Mouse (Mus musculus): ENCODE results near the gene Map3k11. TPM values are rescaled to one million over a fixed set of nuclear protein-coding genes. Genes with fewer than 3 reads are reported as not detected.

The Map3k11 gene
- polyA plus RNA-seq, 1 experiment, result 165 TPM

DNA sequence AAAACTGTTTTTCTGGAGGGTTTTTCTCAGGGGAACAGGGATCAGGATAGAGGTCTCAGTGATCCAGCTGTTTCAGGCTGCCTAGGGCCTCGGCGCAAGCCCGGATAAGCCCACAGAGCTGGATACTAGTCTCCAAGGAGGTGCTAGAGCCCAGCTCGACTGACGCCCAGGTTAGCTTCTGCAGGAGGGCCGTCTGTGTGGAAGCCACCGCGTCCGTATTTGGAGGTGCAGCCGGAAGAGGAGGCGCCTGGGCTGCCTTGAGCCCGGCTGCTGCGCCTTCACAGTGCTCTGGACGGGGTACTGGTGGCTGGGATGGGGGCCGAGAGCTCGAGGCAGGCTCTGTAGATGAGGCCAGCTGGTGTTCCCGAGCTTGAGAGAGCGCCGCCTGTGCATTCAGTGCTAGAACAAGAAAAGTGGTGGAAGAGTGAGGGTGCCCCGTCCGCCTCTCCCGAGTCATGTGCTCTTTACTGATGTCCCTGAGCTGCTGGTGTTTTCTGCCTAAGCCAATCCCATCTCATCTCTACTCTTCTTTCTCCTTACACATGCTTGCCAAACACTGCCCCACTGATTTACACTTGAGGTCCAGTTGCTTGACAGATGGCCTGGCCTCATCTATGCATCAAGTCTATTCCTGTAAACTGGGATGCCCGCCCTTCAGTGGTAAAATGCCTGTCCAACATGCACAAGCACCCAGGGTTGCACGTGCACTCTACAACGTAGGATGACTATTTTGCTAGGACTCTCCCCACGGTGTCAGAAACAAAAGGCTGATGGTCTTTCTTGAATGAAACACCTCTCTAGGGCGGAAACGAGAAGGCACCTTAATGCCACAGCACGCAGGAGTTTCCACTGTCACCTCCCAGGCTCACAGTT lies 42.0 kb downstream of the Map3k11 start:
- no peak for TF ChIP-seq GATA1 (IDR thresholded peaks at IDR 0.05; ENCODE audit: low read length)

DNA sequence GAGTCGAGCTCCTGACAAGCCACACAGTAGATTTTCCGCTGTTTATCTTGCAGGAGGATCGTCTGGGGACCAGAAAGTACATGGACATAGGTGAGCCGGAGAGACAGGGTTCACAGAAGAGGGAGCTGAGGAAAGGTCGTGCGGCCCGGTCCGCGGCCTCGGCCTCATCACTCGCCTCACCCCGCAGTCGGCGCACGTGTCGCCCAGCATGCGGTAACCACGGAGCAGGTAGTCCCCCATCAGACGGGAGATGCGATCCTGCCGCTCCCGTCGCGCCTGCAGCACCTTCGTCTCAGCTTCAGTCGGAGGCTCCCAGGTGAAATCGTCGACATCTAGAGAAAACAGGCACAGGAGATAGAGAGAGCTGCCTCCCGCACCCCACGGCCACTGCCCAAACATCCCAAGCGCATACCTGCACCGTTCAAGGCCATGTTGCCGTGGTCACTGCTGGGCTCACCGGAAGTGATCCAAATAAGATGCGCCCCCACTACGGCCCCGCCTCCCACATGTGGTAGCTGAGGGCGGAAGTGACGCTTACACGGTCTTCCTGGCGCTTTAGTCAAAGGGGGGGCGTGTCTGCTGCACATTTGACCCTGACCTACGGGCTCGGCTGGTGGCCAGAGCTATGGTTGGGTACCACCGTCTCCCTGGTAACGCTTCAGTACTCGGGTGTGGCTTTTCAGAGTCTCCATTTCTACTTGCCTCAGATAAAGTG lies 42.9 kb downstream of the Map3k11 start:
- TF ChIP-seq GATA1 (IDR thresholded peaks at IDR 0.05; ENCODE audit: low read length), result no peak

DNA sequence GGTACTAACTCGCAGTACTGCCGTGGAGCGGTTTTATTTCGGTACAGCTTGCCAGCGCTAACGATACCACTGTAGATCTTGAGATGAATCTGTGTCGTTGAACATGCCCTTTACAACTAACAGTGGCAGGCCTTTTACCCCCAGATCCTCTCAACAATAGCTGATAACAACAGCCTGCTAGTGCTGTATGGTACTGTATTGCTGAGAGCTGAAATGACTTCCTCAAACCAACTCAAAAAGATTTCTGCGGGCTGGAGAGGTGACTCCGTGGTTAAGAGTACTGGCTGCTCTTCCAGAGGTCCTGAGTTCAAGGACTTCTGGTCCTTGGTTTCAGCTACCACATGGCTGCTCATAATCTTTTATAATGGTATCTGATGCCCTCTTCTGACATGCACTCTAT lies 45.8 kb downstream of the Map3k11 start:
- no peak for TF ChIP-seq GATA1 (IDR thresholded peaks at IDR 0.05; ENCODE audit: low read length)

DNA sequence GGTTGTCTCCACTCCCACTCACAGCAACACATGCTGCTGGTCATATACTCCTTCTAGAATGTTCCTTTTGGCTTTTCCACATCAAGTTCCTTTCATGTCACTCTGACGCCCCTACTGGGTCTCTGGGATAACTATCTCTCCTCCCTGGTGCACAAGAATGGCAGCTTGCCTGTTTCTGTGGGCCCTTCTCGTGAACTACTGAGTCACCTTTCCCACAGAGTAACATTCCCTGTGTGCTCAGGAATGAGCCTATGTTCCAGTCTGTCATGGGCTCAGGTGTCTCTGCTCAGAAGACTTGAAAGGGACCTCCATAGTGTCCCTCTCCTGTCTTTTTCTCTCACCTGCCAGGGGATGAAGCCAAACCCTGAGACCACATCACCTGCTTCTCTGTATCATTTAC lies 50.9 kb downstream of the Map3k11 start:
- TF ChIP-seq GATA1 (IDR thresholded peaks at IDR 0.05; ENCODE audit: low read length), result no peak

DNA sequence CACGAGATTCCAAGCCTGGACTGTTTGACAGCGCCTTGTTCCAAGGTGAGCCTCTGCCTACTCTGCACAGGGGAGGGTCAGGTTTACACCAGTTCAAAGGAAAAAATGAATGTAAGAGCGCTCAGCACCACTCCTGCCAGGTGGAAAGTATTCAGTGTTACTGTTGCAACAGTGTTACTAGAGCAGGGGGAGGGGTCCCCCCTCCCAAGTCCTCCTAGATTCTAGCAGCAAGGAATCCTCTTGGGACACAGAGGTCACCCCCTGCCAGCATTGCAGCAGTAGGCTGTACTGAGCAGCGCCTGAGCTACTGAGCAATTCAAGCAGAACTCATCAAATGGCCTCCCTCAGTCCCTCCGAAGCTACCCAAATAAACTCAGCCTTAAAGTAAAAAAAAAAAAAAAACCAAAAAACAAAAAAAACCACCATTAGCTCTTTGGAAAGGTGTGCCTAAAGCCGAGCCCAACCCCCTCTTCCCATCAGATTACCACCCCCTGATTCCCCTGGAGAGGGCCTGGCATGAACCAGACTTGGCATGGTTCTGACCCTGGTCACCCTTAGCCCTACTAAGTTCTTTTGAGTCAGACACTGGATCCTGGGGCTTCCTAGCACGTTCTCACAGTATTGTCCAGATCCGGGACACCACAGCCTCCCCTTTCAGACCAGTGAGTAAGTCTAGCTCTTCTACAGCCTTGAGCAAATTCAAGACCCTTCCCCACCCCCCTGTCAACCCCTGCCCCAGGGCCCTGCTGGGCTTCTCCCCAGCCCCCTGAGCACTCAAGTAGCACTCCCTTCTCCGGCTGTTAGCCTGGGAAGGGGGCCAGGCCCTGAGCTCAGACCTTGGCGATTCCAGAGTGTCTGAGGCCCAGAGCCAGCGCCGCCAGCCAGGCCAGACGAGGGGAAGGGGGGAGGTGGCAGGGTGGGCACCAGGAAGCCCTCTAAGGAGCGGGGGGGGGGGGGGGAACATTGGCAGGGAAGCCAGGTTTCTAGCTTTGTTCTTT lies 52.1 kb downstream of the Map3k11 start, which contains the start of gene Ltbp3:
Ltbp3 (plus strand) TSS at position 585 of the 998 bp plus-strand sequence.
- no peak for TF ChIP-seq GATA1 (IDR thresholded peaks at IDR 0.05; ENCODE audit: low read length)

DNA sequence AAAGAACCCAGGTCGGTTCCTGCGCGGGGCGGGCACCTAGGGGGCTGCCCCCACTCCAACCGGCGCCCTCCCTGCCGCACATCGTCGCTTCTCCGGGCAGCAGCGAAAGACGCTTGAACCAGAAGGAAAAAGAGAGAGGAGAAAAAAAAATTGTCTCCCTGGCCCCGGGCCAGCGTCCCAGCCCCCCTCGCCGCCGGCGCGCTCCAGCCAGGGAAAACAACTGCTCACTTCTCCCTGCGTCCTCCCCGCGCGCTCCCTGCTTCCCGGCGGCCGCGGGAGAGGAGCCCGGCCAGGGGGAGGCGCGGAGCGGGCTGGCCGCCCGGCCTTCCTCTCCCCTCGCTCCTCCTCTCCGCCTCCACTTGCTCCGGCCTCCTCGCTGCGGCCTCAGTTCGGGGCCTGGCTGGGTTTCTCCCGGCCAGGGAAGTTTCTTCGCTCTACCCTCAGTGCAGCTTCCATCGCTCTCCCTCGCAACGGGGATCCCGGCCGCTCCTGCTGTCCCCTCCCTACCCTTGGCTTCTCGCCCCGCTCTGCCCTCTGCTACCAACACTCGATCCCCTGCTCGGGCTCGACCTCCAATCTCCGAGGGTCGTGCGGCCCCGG lies 53.2 kb downstream of the Map3k11 start:
- no peak for TF ChIP-seq GATA1 (IDR thresholded peaks at IDR 0.05; ENCODE audit: low read length)

DNA sequence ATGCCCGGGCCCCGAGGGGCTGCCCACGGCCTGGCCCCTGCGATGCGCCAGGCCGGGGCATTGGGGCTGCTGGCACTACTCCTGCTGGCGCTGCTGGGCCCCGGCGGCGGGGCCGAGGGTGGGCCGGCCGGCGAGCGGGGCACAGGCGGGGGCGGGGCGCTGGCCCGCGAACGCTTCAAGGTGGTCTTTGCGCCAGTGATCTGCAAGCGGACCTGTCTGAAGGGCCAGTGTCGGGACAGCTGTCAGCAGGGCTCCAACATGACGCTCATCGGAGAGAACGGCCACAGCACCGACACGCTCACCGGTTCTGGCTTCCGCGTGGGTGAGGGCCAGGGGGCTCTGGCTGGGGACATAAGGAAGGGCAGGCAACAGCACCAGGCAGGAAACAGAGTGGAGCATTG lies 53.7 kb downstream of the Map3k11 start:
- no peak for TF ChIP-seq GATA1 (IDR thresholded peaks at IDR 0.05; ENCODE audit: low read length)

DNA sequence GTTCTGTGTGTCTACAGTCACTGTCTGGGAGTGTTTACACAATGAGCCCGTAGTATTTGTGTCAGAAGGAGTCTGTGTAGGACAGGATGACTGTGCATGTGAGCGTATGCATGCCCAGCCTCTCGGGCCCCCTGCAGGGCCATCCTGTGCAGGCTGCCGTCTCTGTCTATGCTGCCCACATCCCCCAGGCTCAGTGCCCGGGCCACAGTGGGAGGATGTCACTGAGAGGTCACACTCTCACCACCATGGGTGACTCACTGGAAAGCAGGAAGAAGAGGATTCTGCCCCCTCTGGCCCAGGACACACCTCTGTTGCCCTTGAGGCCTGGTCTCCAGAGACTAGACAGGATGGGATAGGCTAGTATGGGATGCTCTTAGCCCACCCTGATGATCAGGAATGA lies 55.0 kb downstream of the Map3k11 start:
- TF ChIP-seq GATA1 (IDR thresholded peaks at IDR 0.05; ENCODE audit: low read length), result no peak

GRCm38 (mm10) chr19:5745756-5746710 lies 57.5 kb downstream of the Map3k11 start:
- no peak for TF ChIP-seq GATA1 (IDR thresholded peaks at IDR 0.05; ENCODE audit: low read length)

- TF ChIP-seq GATA1 (IDR thresholded peaks at IDR 0.05; ENCODE audit: low read length), result no peak
These were observed 58.4 kb downstream of the Map3k11 start for GRCm38 (mm10) chr19:5746907-5747363.

- no peak for TF ChIP-seq GATA1 (IDR thresholded peaks at IDR 0.05; ENCODE audit: low read length)
These were observed 60.9 kb downstream of the Map3k11 start for GRCm38 (mm10) chr19:5749476-5749875.

DNA sequence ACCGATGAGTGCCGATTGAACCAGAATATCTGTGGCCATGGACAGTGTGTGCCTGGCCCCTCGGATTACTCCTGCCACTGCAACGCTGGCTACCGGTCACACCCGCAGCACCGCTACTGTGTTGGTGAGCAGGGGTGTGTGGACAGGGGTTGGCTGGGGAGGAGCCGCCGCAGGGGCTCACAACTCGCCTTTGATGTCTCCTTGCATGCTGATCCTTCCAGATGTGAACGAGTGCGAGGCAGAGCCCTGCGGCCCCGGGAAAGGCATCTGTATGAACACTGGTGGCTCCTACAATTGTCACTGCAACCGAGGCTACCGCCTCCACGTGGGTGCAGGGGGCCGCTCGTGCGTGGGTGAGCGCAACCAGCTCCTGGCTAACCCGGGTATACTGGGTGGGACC lies 62.4 kb downstream of the Map3k11 start:
- no peak for TF ChIP-seq GATA1 (IDR thresholded peaks at IDR 0.05; ENCODE audit: low read length)

DNA sequence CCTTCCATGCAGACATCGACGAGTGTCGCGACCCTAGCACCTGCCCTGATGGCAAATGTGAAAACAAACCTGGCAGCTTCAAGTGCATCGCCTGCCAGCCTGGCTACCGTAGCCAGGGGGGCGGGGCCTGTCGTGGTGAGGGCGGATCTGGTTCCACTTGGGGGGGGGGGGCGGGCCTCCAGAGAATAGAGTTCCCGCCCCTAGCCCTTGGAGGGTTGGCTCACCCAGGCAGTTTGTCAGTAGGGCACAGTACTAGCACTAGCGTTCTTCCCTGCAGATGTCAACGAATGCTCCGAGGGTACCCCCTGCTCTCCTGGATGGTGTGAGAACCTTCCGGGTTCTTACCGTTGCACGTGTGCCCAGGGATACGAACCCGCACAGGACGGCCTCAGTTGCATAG lies 63.2 kb downstream of the Map3k11 start:
- no peak for TF ChIP-seq GATA1 (IDR thresholded peaks at IDR 0.05; ENCODE audit: low read length)

Other genes with a start within 250 kb of the Map3k11 start
- gene Fosl1, start 241.2 kb upstream of the Map3k11 start, polyA plus RNA-seq (2012), result 7.4 and 10.2 TPM in 2 replicates
- 13.0 and 16.9 TPM in 2 replicates for gene Ccdc85b, start 230.8 kb upstream of the Map3k11 start, polyA plus RNA-seq (2012)
- 12.1 and 152 TPM in 2 replicates for gene Fibp, start 228.1 kb upstream of the Map3k11 start, polyA plus RNA-seq (2012)
- gene Ctsw, start 220.2 kb upstream of the Map3k11 start, polyA plus RNA-seq (2012), result not detected in 2 replicates
- 2.6 and 3.6 TPM in 2 replicates for gene Efemp2, start 214.8 kb upstream of the Map3k11 start, polyA plus RNA-seq (2012)
- gene Mus81, start 200.3 kb upstream of the Map3k11 start, polyA plus RNA-seq (2012), result 34.6 and 51.3 TPM in 2 replicates
- 1,095 and 1,191 TPM in 2 replicates for gene Cfl1, start 198.3 kb upstream of the Map3k11 start, polyA plus RNA-seq (2012)
- 0.10 and 0.17 TPM in 2 replicates for gene 1700020D05Rik, start 185.0 kb upstream of the Map3k11 start, polyA plus RNA-seq (2012)
- gene Snx32, start 178.2 kb upstream of the Map3k11 start, polyA plus RNA-seq (2012), result 1.4 and 1.7 TPM in 2 replicates
- not detected in 2 replicates for gene Ovol1, start 128.1 kb upstream of the Map3k11 start, polyA plus RNA-seq (2012)
- 18.6 and 18.8 TPM in 2 replicates for gene Ap5b1, start 120.7 kb upstream of the Map3k11 start, polyA plus RNA-seq (2012)
- 350 and 521 TPM in 2 replicates for gene Rnaseh2c, start 86.9 kb upstream of the Map3k11 start, polyA plus RNA-seq (2012)
- gene Kat5, start 78.5 kb upstream of the Map3k11 start, polyA plus RNA-seq (2012), result 122 and 156 TPM in 2 replicates
- 79.0 and 109 TPM in 2 replicates for gene Rela, start 51.3 kb upstream of the Map3k11 start, polyA plus RNA-seq (2012)
- 89.3 and 105 TPM in 2 replicates for gene Sipa1, start 25.0 kb upstream of the Map3k11 start, polyA plus RNA-seq (2012)
- 206 and 209 TPM in 2 replicates for gene Pcnx3, start 166 bp downstream of the Map3k11 start, polyA plus RNA-seq (2012)
- gene Kcnk7, start 15.6 kb downstream of the Map3k11 start, polyA plus RNA-seq (2012), result 0.21 and 0.23 TPM in 2 replicates
- gene Ehbp1l1, start 37.6 kb downstream of the Map3k11 start, polyA plus RNA-seq (2012), result 91.2 and 97.8 TPM in 2 replicates
- gene Fam89b, start 40.9 kb downstream of the Map3k11 start, polyA plus RNA-seq (2012), result 71.1 and 79.7 TPM in 2 replicates
- gene Ltbp3, start 52.2 kb downstream of the Map3k11 start, polyA plus RNA-seq (2012), result not detected in 2 replicates
- 76.3 and 96.3 TPM in 2 replicates for gene Scyl1, start 82.7 kb downstream of the Map3k11 start, polyA plus RNA-seq (2012)
- gene Frmd8, start 186.5 kb downstream of the Map3k11 start, polyA plus RNA-seq (2012), result 12.9 and 13.6 TPM in 2 replicates
- gene Slc25a45, start 189.1 kb downstream of the Map3k11 start, polyA plus RNA-seq (2012), result 0.15 and 0.64 TPM in 2 replicates
- gene Tigd3, start 205.4 kb downstream of the Map3k11 start, polyA plus RNA-seq (2012), result 0.73 and 1.3 TPM in 2 replicates
- 34.4 and 70.2 TPM in 2 replicates for gene Dpf2, start 224.3 kb downstream of the Map3k11 start, polyA plus RNA-seq (2012)
- 0.39 and 0.43 TPM in 2 replicates for gene Cdc42ep2, start 236.1 kb downstream of the Map3k11 start, polyA plus RNA-seq (2012)

All from G1E-ER4 (cell line).